Mouse (Mus musculus) R1 (cell line): ENCODE measurements at regions not wholly inside any gene's neighbourhood (a gene's known extent, or its start where the extent isn't known, plus 50 kb on each side); places are given as distances from the start of the nearest gene placed in this dataset.
A peak's percentile ranks its signal among the peaks of the same experiment; 100 is the strongest.

Experiments
- DNase-seq: peaks from one replicate; pipeline ENCODE4 v3.0.0-alpha.2; 2018; ENCODE audit warnings: low read depth, low spot score

DNA sequence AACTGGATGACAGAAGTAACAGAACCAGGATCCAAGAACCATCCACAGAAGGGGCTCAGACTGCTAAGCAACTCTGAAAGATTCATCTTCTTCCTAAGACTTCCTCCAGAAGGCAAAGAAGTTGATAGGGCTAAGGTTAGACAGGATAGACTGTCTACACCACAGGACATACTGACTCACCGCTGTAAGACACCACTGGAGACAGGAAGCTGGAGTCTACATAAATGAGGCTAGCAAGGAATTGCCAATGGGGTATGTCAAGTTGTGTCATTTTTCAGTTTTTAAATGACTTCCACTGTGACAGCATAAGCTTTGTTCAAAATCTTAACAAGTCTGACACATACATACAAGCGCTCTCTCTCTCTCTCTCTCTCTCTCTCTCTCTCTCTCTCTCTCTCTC, 645.4 kb upstream of the Gm10131 start:
- DNase-seq: no peak

DNA sequence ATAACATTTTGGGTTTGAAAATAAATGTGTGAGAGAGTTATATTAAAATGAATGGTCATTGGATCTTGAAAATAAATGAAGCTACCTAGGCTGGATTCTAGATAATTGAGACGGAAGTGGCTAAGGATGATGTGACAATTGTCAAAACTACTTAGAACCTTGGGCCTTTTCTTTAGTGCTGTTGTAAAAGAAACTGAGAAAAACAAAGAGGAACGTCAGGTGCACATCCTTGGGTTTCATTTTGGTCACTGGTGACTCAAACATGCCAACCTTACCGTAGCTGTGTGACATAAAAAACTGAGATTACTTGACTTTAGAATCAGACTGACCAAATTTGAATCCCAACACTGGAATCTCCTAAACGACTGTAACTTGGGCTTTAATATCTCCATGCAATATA, 644.6 kb upstream of the Gm10131 start:
- no peak for DNase-seq

DNA sequence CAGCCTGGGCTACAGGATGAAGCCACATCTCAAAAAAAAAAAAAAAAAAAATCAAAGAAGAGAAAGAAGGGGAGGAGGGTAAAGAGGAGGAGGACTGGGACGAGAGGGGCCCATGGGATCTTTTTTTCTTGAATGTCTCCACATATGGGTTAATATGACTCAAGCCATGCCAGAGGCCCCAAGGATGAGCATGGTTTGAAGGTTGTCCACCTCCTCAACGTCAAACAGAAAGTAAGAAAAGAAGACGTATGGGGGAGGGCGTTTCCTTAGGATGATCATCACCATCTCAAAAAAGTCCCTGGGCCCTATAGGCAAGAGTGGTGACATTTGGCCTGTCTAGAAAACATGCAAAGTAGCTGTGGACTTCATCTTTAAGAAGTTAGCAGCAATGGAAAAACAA, 643.9 kb upstream of the Gm10131 start:
- no peak for DNase-seq

DNA sequence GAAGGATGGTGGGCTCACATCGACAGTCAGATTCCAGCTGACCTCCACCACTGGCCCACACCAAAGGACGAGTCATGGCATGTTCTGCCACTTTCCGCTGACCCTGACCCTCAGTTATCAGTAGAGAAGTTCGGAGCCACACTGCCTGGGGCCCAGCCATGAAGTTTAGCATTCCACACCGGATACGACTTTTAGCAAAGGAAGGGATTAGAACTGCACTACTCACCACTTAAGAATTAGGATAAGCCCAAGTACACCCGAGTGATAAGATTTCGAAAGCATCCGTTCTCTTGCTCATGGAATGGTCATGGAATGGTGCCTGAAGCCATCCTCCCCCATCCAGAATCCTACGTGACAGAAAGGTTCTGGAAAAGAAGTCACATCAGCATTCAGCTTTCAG, 641.5 kb upstream of the Gm10131 start:
- no peak for DNase-seq

DNA sequence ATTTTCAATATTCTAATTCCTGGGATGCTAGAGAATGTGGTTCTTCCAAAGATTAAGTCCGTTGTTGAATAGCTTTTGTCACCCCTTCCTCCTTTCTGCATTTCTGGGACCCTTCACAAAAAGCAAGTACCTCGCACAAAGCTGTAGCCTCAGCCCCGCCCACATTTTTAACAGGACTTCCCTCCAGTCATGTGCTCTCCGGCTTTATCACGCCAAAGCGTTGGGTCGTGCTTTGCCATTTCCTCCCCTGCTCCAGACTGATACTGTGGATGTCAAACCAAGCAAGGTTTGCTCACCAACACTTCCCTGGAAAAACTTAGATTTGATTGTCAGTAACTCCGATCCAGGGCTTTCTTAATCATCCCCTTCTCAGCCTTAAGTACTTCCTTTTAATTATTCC, 637.0 kb upstream of the Gm10131 start:
- DNase-seq: no peak

DNA sequence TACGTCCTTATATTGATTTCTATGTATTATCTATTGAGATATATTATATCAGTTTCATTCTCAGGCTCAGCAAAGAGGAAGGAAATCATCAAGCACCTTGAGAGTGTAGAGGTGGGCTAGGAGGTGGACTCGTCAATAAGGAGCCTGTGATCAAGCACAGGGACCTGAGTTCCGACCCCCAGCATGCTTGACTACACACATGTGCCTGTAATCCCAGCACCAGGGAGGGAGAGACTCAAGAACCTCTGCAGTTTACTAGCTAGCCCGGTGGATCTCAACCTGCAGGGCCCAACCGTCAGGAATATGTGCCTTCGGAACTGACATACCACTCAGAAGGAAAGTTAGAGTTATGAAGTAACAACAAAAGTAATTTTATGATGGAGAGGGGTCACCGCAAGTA, 634.2 kb upstream of the Gm10131 start:
- no peak for DNase-seq

DNA sequence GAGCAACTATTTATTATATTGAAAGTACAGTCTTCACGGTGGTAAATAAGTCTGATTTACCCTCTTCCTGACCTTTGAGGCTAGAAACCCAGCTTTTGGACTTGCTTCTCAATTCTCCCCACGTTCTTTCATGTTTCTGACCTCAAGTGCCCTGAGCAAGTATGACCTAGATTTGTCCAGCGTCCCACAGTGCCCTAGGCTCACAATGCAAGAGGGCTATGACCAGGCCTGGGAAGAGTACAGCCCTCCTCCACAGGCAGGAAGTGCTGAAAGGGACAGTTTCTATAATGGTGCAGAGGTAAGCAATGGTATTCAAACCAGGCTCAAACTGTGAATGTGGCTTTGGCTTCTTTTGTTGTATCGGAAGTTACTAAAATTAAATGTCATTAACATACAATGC, 633.1 kb upstream of the Gm10131 start:
- no peak for DNase-seq

DNA sequence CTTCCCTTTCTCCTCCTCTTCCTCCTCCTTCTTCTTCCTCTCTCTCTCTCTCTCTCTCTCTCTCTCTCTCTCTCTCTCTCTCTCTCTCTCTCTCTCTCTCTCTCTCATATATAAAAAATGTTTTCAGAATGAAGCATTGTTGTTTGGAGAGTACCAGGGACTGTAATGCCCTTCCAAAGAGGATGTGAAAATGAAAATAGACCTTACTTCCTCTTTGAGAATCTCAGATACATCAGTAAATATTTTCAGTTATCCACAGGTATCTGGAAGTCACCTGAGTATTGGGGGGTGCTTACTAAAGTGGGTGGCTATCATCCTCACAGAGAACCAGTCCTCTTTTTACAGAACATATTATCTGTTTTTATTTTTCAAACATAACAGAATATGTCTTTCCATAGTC, 632.6 kb upstream of the Gm10131 start:
- DNase-seq: no peak

DNA sequence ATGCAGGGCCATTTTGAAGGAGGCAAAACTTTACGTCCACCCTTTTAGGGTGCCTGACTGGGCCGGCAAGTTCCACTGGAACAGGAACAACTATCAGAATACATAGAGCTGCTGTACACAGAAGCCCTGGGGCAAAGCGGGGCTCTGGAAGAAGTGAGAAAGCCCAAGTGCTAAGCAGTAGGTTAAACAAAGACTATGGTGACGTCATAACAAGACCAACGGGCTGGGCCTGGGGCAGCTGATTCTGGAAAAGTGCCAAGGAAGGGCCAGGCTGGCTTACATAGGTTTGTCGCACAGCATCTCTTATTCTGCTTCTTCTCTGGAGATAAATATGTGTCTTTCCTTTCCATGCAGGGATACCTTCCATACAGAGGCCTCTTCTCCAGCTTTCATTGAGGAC, 631.6 kb upstream of the Gm10131 start:
- no peak for DNase-seq

DNA sequence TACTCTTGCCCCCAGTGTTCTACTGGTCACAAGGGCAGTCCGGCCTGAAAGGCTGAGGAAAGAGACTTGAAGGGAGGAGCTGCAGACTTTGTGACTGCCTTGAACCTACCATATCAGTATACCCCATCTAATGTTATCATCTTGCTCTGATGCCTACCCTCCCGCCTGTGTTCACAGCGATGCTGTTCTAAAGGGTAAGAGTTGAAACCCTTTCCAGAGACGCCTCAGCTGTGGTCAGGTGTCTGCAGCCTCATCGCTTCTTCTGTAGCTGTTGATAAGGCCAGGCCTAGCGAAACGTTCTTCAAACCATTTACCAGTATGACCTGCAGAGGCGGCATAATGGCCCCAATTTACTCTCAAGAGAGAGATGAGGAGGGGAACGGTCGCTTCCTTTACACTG, 629.3 kb upstream of the Gm10131 start:
- DNase-seq: no peak

DNA sequence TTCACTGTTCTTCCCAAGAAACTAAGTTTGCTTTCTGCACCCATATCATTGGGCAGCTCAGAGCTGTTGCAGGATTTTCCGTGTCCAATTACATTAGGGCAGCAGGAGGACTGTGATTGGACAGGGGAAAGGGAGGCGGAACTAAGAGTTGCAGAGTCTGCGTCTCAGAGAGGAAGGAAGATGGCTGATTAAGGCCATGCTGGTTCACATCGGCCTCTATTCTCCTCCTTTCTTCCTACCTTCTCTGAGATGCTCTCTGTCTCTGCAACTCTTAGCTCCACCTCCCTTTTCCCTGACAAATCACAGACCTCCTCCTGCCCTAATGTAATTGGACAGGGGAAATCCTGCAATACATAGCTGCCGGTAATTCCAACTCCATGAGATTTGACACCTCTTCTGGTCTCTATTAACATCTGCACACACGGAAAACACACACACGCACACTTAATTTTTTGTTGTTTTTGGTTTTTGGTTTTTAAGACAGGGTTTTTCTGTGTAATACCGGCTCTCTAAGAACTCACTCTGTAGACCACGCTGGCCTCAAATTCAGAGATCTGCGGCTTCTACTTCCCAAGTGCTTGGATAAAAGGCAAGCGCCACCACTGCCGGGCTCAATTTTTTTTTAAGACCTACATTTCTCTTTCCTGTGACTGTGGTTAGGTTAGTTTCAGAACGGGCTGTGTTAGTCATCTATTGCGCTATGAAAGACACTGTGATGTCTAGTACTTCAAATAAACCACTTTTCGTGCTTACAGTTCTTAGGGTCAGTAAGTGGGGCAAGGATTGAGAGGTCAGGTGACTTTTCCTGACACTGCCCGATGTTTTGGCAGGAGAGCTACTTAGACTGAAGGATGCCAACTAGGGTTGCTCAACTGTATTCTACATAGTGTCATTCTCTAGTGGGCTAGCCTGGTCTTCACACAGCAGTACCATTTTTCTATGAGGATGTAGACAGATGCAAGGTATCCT, 628.6 kb upstream of the Gm10131 start:
- peak; percentile 72 for DNase-seq

DNA sequence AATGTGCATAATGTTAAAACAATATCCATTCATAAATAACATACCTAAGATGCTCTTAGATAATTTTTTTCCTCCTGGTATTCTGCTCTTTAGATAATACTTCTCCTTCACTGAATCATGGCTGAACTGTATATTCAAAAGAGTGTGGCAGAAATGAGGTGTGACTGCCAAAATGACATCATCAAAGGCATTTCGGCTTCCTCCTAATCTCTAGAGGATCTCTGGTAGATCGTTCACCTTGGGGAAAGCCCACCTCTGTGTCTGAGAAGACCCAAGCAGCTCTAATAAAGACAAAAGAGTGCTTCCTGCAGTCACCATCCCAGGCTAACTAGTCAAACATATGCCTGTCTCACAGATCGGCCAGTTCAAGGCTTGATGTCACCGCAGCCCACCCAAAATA, 624.7 kb upstream of the Gm10131 start:
- DNase-seq: no peak

DNA sequence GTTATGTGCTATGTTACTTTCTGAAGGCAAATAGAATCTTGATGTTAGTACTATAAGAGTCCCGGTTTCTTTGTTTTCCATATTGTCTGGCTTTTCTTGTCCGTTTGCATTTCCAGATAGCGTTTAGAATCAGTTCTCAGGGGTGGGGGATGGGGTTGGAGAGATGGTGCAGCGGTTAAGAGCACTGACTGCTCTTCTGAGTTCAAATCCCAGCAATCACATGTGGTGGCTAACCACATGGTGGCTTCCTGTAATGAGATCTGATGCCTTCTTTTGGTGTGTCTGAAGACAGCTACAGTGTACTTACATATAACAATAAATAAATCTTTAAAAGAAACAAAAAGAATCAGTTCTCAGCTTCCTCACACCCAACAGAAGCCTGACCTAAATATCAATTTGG, 623.5 kb upstream of the Gm10131 start:
- DNase-seq: no peak

DNA sequence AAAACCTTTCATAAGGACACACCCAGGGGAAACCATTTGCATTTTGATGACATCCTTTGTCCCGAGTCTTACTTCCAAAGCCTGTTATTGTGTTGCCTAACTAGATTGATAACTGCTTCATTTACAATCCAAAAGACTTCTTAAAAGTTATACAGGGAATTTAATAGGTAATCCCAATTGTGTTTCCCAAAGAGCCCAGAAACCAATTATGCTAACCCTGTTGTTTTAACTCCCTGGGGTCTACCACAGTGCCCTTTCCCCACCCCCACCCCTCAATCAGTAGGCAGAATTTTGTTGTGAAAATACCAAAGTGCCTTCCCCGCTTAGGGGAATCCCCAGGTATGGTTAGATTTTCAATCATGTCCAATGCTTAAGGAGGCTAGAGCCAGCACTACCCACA, 621.3 kb upstream of the Gm10131 start:
- DNase-seq: peak; percentile 86

DNA sequence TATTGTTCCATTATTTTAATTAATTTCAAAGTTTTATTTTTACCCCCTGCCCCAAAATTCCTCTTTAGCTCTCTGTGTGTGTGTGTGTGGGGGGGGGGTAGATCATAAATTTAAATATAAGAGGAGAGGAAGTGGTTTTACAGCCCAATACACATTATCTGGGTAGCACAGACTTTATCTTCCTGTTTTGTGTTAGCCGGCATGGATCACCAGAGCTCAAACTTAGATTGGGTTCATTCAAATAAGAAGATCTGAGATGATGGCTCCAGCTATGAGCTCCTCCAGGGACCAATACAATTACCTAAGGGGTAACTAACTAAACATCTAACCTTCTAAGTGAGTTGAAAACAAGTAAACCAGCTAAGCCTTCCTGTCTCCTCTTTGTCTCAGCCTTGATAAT, 620.8 kb upstream of the Gm10131 start:
- DNase-seq: no peak

DNA sequence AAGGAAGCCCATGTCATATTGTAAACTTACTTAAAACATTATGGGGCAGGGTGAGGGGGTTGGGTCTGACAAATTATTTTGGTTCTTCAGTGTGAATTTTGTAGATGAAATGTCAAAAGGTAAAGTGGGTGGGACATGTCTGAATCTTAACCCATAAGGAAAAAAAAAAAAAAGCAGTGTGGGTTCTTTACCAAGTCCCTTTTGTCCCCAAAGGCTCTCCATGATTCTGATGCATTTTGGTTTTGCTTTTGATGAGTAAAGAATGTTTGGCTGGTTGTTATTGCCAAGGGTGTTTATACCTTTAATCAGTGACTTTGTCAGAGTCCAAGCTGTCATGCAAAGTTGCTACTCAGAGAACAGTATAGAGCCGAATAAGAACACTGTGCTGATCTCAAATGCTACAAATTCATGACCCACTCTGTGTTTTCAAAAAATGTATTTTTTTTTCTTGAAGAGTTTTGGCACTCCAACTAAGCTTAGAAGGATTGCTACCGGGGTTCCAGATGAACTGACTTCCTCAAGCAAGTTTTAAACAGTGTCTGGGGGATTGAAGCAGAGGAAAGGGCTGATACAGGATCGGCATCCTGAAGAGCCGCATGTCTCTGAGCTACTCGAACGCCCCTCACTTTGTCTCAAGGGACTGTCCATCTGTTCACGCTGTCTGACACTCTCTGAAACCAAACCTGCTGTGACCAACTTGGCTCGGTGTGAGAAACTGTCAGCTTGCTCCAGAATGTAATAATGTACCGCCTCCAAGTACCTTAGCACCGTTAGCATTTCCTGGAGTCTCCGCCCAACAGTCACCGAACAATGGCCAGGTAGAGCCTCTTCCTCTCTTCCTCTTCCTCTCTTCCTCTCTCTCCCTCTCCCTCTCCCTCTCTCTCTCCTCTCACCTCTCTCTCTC, 619.8 kb upstream of the Gm10131 start:
- DNase-seq: no peak

DNA sequence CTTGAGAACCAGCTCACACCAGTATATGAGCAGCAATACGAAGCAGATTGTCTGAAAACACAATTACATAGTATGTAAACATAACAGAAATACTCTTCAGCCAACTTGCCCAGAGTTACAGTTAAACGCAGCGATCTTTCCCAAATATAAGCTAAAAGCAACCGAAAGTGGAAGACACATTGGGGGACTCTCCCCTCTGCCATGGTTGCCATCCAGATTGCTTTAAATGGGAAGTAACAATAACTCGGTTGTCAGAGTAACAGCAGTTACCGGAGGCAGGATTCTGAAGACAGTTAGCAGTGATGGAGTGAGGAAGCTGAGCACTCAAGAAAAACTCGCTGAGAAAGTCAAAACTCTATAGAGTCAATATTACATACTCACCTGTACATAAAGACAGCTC, 618.0 kb upstream of the Gm10131 start:
- DNase-seq: no peak

DNA sequence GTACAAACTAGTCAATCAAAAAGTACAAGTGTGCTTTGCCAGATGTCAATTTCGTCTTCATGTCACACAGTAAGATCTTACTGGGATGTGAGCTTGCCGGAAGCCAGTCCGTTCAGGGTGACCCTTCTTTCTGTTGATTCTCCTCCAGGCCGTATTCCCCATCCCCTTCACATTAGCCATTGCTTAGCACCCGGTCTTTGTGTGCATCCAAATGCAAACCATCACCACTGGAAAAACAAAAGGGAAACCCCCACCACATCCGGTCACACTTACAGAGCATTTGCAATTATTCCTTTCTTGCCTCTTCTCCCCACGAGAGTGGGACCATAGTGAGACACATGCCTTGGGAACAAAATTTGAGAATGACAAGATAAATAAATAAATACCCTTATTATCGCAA, 616.2 kb upstream of the Gm10131 start:
- peak; percentile 97 for DNase-seq

DNA sequence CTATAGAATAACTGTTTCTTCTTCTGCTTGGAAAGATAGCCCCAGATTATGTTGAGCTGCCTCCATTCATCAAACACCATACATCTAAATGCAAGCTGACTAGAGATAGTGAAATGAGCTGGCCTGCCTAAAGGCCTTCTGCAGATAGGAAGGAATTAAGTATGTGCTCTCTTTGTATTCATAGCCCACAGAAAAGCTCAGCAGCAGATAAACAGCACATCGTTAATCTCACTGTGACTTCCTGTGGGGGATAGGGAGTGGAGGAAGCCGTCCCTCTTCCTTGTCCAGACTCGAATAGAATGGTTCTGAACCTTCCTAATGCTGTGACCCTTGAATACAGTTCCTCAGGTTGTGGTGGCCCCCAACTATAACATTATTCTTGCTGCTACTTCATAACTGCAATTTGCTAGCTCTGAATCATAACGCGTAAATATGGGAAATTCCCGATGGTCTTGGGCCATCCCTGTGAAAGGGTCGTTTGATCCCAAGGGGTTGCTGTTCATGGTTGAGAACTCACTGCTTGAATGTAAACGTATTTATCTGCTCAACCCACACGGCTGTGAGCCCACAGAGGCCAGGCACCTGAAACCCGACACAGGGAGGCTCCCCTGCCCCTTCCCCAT, 614.7 kb upstream of the Gm10131 start:
- DNase-seq: peak; percentile 42

DNA sequence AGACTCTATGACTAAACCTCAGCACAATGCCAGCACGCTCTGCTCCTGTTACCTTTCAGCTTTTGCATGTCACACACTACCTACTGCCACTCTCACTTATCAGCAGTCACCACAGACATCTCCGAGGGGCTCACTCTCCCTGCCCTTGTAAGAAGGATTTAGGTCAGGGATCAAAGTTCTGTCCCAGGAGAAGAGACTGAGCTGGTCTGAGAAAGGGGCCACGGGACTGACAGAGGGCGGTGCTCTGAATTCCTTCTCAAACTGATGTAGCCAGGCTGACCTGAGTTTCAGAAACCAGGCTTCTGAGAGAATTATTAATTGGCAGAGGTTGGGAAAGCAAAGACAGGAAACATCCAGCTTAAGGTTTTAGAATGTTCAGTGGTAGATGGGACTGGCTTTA, 614.0 kb upstream of the Gm10131 start:
- no peak for DNase-seq

DNA sequence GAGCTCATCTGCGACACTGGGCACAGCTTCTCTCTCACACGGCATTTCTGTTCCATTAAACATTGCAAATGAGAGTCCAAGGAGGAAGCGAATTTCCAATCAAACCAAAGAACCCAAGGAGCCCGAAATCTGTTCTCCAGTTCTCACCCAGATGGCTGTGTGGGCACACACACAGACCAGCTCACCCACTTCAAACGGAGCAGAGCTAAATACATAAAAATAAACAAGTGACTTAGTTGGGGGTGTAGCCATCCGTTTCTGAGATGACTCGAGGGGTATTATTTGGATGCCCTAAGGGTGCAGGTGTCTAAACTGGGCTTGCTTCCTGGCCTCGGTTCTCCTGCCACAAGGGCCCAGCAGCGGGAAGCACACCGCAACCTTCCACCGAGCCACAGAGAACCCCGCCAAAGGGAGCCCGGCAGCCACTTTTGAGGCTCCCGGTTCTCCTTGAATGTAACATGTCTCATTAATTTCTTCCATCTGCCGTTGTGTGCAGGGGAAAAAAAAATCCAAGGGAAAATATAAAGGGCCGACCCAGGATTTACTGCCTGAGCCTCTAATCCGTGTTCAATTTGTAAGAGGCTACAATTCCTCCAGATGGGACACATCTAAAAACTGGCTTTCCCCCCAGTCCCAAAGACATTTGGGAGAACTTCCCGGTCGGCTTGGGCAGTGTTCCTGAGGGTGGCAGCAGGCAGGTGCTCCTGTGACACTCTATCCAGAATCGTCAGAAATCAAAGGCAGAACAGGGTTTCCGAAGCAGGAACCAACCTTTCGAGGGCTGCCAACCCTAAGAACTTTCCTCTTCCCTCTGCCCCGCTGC, 598.6 kb upstream of the Gm10131 start:
- peak; percentile 14 for DNase-seq
